In genomic region chr6:71519476-71519875, GRCm38 (mm10) we compare ENCODE assay signal across 21 mouse cellular contexts.
"Had no signal": no experiment of that assay in that cellular context is flagged by ENCODE, and none has a peak within 500 bp of the region (broad histone marks: within the 10 kb centered on the region; RNA-seq: fewer than 3 reads in every experiment).

No protein-coding gene starts in this region.

- H3K4me1 ChIP-seq: limb, embryonic 10.5 days; limb, embryonic 13.5 days; liver, embryonic 12.5 days; liver, embryonic 15.5 days; midbrain, embryonic 12.5 days; midbrain, embryonic 15.5 days; neural tube, embryonic 12.5 days; neural tube, embryonic 15.5 days had no signal

- DNase-seq: kidney, postnatal 25 days; layer of hippocampus, adult 9-11 months; liver; lung, adult 2 months; lung, postnatal 14 days; lung, postnatal 4 days; right cerebral cortex, adult 18-20 months; right cerebral cortex, postnatal 25 days; spleen, adult 18-20 months; thymus, adult 18-20 months; thymus, postnatal 14 days had no signal

- H3K9me3 ChIP-seq: limb, embryonic 10.5 days; limb, embryonic 13.5 days; liver, embryonic 12.5 days; liver, embryonic 15.5 days; midbrain, embryonic 12.5 days; midbrain, embryonic 15.5 days; neural tube, embryonic 12.5 days; neural tube, embryonic 15.5 days had no signal

- H3K36me3 ChIP-seq: limb, embryonic 10.5 days; liver, embryonic 12.5 days; midbrain, embryonic 15.5 days; neural tube, embryonic 12.5 days had no signal

- ATAC-seq: liver, embryonic 12.5 days; midbrain, embryonic 15.5 days had no signal

- H3K27ac ChIP-seq: kidney, postnatal 0 days; layer of hippocampus, adult 2 months; limb, embryonic 10.5 days; limb, embryonic 13.5 days; liver, embryonic 12.5 days; liver, embryonic 15.5 days; midbrain, embryonic 12.5 days; midbrain, embryonic 15.5 days; neural tube, embryonic 12.5 days; neural tube, embryonic 15.5 days had no signal

- H3K27me3 ChIP-seq: limb, embryonic 13.5 days; liver, embryonic 12.5 days; liver, embryonic 15.5 days; midbrain, embryonic 12.5 days; midbrain, embryonic 15.5 days; neural tube, embryonic 12.5 days; neural tube, embryonic 15.5 days had no signal

- H3K4me3 ChIP-seq: layer of hippocampus, adult 2 months; limb, embryonic 10.5 days; limb, embryonic 13.5 days; liver, embryonic 12.5 days; liver, embryonic 15.5 days; midbrain, embryonic 12.5 days; midbrain, embryonic 15.5 days; neural tube, embryonic 12.5 days; neural tube, embryonic 15.5 days had no signal
